Mouse (Mus musculus) bone marrow macrophage, adult 2 months (primary cell): ENCODE measurements around the gene Sun3.

Source experiments
- CTCF ChIP-seq: IDR thresholded peaks from 2 replicates; pipeline ENCODE4 v1.5.1; 2012; ENCODE audit warnings: low read depth, mild to moderate bottlenecking, low read length, moderate library complexity
- POLR2A ChIP-seq: IDR thresholded peaks from 2 replicates; pipeline ENCODE4 v1.6.1; 2012; ENCODE audit warnings: mild to moderate bottlenecking, low read depth, low read length, borderline replicate concordance

DNA sequence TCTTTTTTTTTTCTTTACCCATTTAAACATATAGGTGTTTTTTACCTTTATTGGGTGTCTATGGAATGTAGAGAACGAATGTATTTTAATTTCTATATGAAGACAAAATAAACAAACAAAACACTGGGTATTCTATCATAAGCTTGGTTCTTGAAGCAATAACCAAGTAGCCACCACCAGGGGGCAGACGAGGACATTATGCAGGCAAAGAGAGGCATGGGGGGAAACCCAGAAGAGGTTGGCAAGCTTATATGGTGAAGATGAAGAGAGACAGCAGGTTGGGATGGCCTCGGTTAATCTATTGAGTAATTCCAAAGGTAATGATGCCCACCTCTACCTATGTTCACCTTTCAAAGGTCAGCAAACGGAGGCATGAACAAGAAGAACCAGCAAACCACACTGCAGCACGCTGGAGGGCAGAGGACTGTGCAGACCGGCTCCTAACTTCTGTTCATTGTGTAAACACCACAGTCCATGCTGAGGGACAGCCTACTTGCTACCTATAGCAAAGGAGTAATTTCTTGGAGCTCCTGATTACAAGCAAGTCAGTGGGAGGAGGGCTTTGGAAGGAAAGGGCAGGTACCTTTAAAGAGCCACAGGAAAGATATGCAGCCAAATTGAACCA lies 65.4 kb downstream of the Sun3 start:
- TF ChIP-seq CTCF, result peak; percentile 72
- TF ChIP-seq POLR2A, result no peak
